Mouse (Mus musculus): Measurements from ENCODE around the gene Tectb.

GRCm38 (mm10) chr19:55171585-55171984, 8.9 kb upstream of the Tectb start:
- TF ChIP-seq POLR2A (IDR thresholded peaks at IDR 0.05; ENCODE audit: low read depth, low read length) (no peak), CTCF (conservative IDR thresholded peaks at IDR 0.05; ENCODE audit: insufficient read depth, insufficient read length, low read depth, low read length) (no peak)
